Mouse (Mus musculus) heart, postnatal 0 days (tissue): Measurements from ENCODE around the gene Commd2. TPM values are rescaled to one million over a fixed set of nuclear protein-coding genes. Genes with fewer than 3 reads are reported as not detected.

Experiments
- ATAC-seq: fragments of 200-750 bp; cut with Nextera tagmentation; 2 replicates; pipeline ENCODE4 v1.8.0; 2017; ENCODE audit warnings: low read depth, moderate number of reproducible peaks, moderate library complexity; ENCODE audit not compliant: insufficient read depth
- DNase-seq: peaks from one replicate; pipeline ENCODE4 v3.0.0-alpha.2; 2016; ENCODE audit warnings: low spot score
- H3K27ac ChIP-seq: fragments of 300-500 bp; sonication (generic); 2 replicates; pipeline ENCODE4 v1.5.1; 2014; ENCODE audit warnings: low read depth, mild to moderate bottlenecking
- H3K27me3 ChIP-seq: fragments of 300-500 bp; sonication (generic); 2 replicates; pipeline ENCODE4 v1.6.1; 2014; ENCODE audit warnings: low read length, mixed read lengths; ENCODE audit not compliant: control insufficient read depth, insufficient read depth
- H3K36me3 ChIP-seq: fragments of 300-500 bp; sonication (generic); replicated peaks from 2 replicates; pipeline ENCODE4 v1.6.1; 2014; ENCODE audit warnings: low read length, mixed read lengths; ENCODE audit not compliant: control insufficient read depth, insufficient read depth
- H3K4me1 ChIP-seq: fragments of 300-500 bp; sonication (generic); 2 replicates; pipeline ENCODE4 v1.6.1; 2014; ENCODE audit warnings: antibody characterized with exemption; ENCODE audit not compliant: control insufficient read depth, insufficient read depth
- H3K4me2 ChIP-seq: fragments of 300-500 bp; sonication (generic); 2 replicates; pipeline ENCODE4 v1.6.1; 2014; ENCODE audit warnings: low read depth, mild to moderate bottlenecking, low read length, moderate library complexity
- H3K4me3 ChIP-seq: fragments of 300-500 bp; sonication (generic); 2 replicates; pipeline ENCODE4 v1.5.1; 2014; ENCODE audit warnings: low read depth, low read length
- H3K9ac ChIP-seq: fragments of 300-500 bp; sonication (generic); replicated peaks from 2 replicates; pipeline ENCODE4 v1.6.1; 2014; ENCODE audit warnings: low read depth, low read length, mixed read lengths
- H3K9me3 ChIP-seq: fragments of 300-500 bp; sonication (generic); replicated peaks from 2 replicates; pipeline ENCODE4 v1.6.1; 2016; ENCODE audit warnings: low read length; ENCODE audit not compliant: control insufficient read depth
- CTCF ChIP-seq: IDR thresholded peaks from 2 replicates; pipeline ENCODE4 v1.5.1; 2016; ENCODE audit warnings: antibody characterized with exemption, control low read depth, low read depth
- EP300 ChIP-seq: IDR thresholded peaks from 2 replicates; pipeline ENCODE4 v1.6.1; 2016; ENCODE audit warnings: antibody characterized with exemption, low read depth
- WGBS: fragments of 180-500 bp; shearing (Covaris S2); extraction: QIAGEN DNeasy Blood & Tissue Kit; methylation state at CpG from one replicate; pipeline ENCODE4 v1.1.7; 2014; 5-methylcytosine and 5-hydroxymethylcytosine counted together
- polyA plus RNA-seq: library from polyadenylated mRNA; unstranded; fragments of >200 nt; fragmentation: Nextera tagmentation; extraction: Ambion mirVana; gene quantifications from 2 replicates; pipeline ENCODE4 v1.2.1, GENCODE M21; 2015
- total RNA-seq: library from RNA; depleted of rRNA; stranded (reverse); fragments of >200 nt; gene quantifications from 2 replicates; pipeline ENCODE4 v1.2.3, GENCODE M21; 2014; ENCODE audit warnings: low replicate concordance

Commd2 gene
- total and polyA plus RNA-seq, 2 experiments from 2014 or later: 53.9 to 70.3 TPM

DNA sequence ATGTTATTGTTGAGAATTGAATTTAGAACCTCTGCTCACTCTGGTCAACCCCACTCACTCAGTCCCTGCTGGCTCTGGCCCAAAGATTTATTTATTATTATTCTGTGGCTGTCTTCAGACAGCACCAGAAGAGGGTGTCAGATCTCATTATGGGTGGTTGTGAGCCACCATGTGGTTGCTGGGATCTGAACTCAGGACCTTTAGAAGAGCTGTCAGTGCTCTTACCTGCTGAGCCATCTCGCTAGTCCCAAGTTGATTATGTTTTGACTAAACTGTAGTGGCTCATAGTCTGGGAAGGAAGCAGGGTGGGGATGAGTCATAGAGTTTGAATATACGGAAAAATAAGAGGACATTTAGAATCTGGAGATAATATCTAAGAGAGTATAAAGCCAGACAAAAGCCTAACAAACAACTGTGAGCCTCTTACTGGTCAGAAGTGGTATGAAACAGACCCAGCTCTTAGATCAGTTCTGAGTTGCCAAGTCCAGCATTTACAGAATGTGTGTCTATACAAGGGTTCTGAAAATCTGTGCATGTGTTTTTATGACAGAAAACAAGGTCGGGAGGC lies 39.0 kb downstream of the Commd2 start:
- no peak overlapping the region for H3K27ac ChIP-seq

GRCm38 (mm10) chr3:57611776-57612175 lies 39.7 kb downstream of the Commd2 start:
- Histone ChIP-seq H3K9ac (no peak overlapping the region), H3K9me3 (no peaks in the 10 kb centered on the region), H3K4me2 (no peak overlapping the region), H3K4me3 (no peak overlapping the region), H3K4me1 (no peaks in the 10 kb centered on the region), H3K36me3 (no peaks in the 10 kb centered on the region), H3K27me3 (no peaks in the 10 kb centered on the region), H3K27ac (no peak overlapping the region)
- DNase-seq (no peak), ATAC-seq (no peak)
- TF ChIP-seq EP300 (no peak), CTCF (no peak)
- 14% methylated on average over 7 of the region's 7 CpGs for WGBS

More for the DNA sequence above, 39.0 kb downstream of the Commd2 start:
- DNase-seq: no peak
- Histone ChIP-seq H3K9me3 (no peaks in the 10 kb centered on the region), H3K4me1 (no peaks in the 10 kb centered on the region), H3K4me2 (no peak overlapping the region), H3K36me3 (no peaks in the 10 kb centered on the region), H3K4me3 (no peak overlapping the region), H3K27me3 (no peaks in the 10 kb centered on the region), H3K9ac (no peak overlapping the region)
- 59% methylated on average over 3 of the region's 3 CpGs for WGBS
- TF ChIP-seq CTCF: no peak
- TF ChIP-seq EP300: no peak
- no peak for ATAC-seq

- DNase-seq: peak; percentile 74
- H3K9me3 ChIP-seq: no peaks in the 10 kb centered on the region
- no peak overlapping the region for H3K4me3 ChIP-seq
- H3K4me1 ChIP-seq: 0 out of 2 replicates have a peak, but pooled peaks cover 4% of the 10 kb centered on the region
- no peaks in the 10 kb centered on the region for H3K36me3 ChIP-seq
- H3K9ac ChIP-seq: no peak overlapping the region
- no peaks in the 10 kb centered on the region for H3K27me3 ChIP-seq
- peak overlapping the region; percentile 77 for H3K27ac ChIP-seq
- ATAC-seq: peak; percentile 87
- TF ChIP-seq CTCF (no peak), EP300 (peak; percentile 83)
- WGBS: 50% methylated on average over 1 of the region's 1 CpGs
- H3K4me2 ChIP-seq: no peak overlapping the region
Measured at GRCm38 (mm10) chr3:57604618-57605015, 46.9 kb downstream of the Commd2 start.

GRCm38 (mm10) chr3:57603891-57604617 lies 47.5 kb downstream of the Commd2 start:
- Histone ChIP-seq H3K9me3 (no peaks in the 10 kb centered on the region), H3K27me3 (no peaks in the 10 kb centered on the region), H3K27ac (peak overlapping the region; percentile 77), H3K4me1 (0 out of 2 replicates have a peak, but pooled peaks cover 4% of the 10 kb centered on the region), H3K4me2 (no peak overlapping the region), H3K4me3 (no peak overlapping the region), H3K36me3 (no peaks in the 10 kb centered on the region), H3K9ac (no peak overlapping the region)
- DNase-seq: no peak
- TF ChIP-seq CTCF (no peak), EP300 (no peak)
- WGBS: 55% methylated on average over 5 of the region's 5 CpGs
- ATAC-seq: peak; percentile 73

DNA sequence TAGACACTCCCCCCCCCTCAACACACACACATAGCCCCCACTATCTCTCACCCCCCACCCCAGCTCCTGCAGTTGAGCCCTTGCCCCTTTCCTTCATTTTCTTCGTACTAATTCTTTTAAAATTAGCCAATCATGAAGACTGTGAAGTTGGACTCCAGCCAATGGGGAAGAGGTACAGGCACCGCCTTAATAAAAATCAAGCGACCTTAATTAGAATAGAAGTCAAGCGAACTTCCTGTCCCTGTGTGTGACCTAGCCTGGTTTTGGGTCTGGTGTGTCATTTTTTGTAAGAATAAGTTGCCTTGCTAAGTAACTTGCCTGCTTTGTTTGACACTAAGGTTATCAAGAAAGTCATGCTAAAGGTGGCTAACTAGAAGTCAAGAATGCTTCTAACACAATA lies 48.9 kb downstream of the Commd2 start:
- H3K4me2 ChIP-seq: no peak overlapping the region
- no peak for DNase-seq
- no peaks in the 10 kb centered on the region for H3K27me3 ChIP-seq
- H3K9me3 ChIP-seq: no peaks in the 10 kb centered on the region
- ATAC-seq: no peak
- no peaks in the 10 kb centered on the region for H3K36me3 ChIP-seq
- H3K4me3 ChIP-seq: no peak overlapping the region
- H3K4me1 ChIP-seq: 0 out of 2 replicates have a peak, but pooled peaks cover 4% of the 10 kb centered on the region
- WGBS: 64% methylated on average over 4 of the region's 4 CpGs
- H3K9ac ChIP-seq: no peak overlapping the region
- 0 out of 2 replicates have a peak overlapping the region, but pooled peaks have one; percentile 2 for H3K27ac ChIP-seq
- no peak for TF ChIP-seq CTCF
- no peak for TF ChIP-seq EP300
